Mouse (Mus musculus) gastrocnemius, postnatal 25 days (tissue): ENCODE results near the gene Casp8ap2. TPM values are rescaled to one million over a fixed set of nuclear protein-coding genes. Genes with fewer than 3 reads are reported as not detected.

ENCODE experiments used
- DNase-seq: peaks from one replicate; pipeline ENCODE4 v3.0.0; 2022
- long read RNA-seq, 2 experiments: library from polyadenylated mRNA; stranded (forward); transcript quantifications; one replicate each; pipeline ENCODE4 v2.0.0; 2021
- total RNA-seq, 2 experiments: library from RNA; stranded (reverse); gene quantifications; 1 replicate in 1 of 2; 2 replicates in 1 of 2; pipeline ENCODE4 v1.2.3; 2021

Gene Casp8ap2
- total RNA-seq: 1 to 10 TPM; 3.8 to 5.1 TPM
- long read RNA-seq, experiment 1, partial matches to known transcripts: 0 of 1 reads
- long read RNA-seq, experiment 1, other reads (novel, unspliced or antisense): 1 of 1 reads
- long read RNA-seq, experiment 2, partial matches to known transcripts: 1 of 1 reads
- long read RNA-seq, experiment 2, other reads (novel, unspliced or antisense): 0 of 1 reads

DNA sequence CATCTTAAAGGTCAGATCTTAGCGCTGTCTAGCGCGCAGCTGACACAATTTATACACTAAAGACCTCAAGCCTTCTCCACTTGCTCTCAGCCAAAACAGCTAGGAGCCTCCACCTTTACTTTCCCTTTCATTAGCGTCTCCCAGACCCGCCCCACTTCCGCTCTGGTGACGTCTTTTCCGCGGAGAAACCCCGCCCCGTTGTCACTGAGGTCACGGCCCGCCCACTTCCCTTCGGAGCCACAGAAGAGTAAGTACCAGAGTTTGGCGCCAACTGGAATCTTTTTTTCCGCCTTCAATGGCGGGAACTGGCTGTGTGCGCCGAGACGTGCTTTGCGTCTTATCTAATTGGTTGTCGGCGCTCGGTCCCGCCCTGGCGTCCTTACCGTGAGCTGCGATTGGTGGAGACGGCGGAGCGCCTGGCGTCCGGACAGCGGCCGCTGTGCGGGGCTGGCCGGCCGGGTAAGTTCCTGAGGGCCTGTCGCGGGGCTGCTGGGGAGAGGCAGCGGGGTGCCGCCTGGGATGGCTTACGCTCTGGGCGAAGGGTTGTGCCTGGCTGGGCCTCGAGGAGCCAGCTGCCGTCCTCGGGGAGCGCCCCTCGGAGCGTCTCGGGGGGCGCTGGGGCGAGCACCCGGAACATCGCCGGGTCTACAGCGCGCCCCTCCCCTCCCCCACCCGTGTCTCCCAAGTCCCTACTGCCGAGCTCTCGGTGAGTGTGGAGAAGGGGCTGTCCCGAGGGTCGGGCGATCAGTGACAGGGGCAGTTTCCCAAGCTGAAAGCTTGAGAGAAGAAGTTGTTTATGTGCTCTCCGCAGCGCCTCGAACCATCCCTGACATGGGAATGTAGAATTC lies at the start of gene Casp8ap2:
Casp8ap2 (plus strand) TSS at position 418 of the 848 bp plus-strand sequence.
- peak; percentile 99 for DNase-seq

DNA sequence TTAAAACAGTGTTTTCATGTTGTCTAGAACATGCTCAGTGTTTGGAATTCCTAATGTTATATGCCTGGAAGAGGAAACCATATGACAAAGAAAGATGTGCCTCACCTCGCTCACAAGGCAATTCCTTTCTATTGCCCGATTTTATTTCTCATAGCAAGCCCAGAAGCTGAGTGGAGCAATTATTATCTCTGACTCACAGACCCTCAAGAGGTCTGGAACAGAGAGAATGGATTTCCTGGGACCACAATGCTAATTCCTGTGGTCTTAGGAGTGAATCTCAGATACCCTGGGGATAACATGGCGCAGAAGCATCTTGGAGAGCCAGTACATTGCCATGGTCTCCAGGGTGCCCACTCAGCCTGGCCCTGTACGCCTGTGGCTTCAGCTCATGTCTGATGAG lies 46.2 kb upstream of the Casp8ap2 start:
- no peak for DNase-seq

DNA sequence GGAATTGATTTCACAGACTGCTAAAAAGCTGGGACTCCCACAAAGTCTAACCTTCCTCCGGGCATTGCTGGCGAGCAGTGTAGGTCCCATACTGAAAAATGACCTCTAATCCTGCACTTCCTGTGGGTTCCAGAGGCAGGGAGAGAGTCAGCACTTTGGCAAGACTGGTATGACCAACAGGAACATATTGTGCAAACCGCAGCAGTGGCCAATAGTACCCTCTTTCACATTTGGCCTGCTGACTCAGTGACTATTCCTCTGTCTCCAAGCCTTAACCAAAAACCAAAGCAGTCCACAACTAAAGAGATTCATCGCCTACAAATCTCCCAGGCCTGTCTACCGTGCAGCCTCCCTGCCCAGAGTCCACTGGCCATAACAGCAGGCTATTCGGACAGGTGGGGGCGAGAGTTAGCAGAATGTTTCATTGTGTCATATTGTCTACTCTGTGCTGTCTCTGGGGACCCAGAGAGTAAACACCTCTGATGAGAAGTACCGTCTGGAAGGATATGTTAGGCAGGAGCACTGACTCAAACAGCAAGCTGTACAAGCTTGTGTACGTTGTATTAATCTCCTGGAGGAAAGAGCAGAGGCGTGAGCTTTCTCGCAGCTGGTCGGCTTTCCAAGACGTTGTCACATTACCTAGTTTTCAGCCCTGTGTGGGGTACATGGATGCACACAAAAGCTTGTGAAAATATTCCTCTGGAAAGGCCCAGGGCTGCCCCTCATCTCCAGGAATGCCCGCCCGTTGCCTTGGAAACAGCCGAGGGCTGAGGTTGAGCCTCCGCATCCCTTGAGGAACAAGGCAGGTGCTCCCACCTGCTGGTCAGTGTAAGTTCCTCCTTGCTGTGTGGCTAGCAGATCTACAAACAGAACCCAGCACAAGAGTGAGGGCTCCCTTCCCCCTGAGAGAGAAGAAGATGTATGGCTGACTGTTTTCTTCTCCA lies 45.0 kb upstream of the Casp8ap2 start:
- peak; percentile 28 for DNase-seq

DNA sequence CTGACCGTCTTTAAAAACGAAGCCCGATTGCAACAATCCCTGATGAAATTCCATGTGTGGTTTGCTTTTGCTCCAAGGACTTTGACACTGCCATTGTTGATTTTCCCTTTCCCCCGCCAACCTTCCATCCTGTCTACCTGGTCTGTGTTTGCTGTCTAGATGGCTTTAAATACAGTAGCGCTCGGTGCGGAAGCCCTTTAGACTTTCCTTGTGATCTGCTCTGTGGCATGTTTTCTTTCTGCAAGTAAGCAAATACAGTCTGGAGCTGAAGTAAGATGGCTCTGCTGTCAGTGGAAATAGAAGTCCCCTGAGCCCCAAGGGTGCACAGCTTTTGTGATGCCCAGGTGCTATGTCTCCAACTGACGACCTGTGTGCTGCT lies 44.3 kb upstream of the Casp8ap2 start:
- DNase-seq: no peak

DNA sequence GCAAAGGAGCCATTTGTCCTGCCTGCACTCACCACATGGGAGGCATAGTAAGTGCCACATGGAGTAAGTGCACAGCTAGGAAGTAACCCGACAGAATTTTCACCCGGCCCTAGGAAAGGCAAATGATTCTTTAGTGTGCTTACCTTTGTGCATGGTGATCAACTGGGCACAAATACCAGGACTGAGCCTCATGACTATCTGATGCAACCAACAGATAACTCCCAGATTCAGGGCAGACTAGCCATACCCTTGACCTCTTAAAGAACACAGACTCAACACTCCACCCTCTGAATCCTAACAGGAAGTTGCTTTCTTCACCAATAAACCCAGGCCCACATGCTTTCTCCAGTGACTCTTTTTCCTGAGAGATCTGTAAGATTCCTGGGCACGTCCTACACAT lies 43.8 kb upstream of the Casp8ap2 start:
- DNase-seq: no peak

DNA sequence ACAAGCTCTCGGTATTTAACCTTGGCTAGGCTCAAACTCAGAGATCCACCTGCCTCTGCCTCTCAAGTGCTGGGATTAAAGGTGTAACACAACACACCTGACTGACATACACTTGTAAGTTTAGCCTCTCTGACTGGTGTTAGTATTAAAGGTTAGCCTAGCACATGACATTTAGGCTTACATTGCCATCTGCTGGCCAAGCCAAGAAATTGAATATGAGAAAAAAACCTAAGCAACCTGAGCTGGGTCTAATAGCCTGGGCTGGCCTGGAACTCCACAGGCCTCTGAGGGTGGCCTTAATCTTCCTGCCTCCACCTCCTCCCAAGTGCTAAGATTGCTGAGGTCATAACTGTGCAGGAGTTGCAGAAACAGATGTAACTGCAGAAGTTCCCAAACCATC lies 43.1 kb upstream of the Casp8ap2 start:
- DNase-seq: peak; percentile 36

DNA sequence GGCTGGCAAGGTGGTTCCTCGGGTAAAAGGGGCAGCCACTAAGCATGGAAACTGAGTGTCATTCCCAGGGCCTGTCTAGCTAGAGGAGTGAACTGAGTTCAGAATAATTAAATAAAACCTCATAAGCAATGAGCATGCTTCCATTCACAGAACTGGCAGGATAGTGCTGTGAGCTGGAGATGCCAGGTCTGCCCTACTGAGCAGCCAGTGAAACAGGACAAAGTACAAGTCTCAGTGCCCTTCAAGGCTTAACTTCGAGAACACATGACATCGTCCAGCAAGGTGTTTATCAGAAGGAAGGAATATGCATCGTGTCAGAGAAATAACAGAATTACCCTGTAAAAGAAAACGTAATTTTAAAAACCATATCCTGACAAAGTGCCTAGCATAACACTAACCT lies 41.7 kb upstream of the Casp8ap2 start:
- DNase-seq: no peak

DNA sequence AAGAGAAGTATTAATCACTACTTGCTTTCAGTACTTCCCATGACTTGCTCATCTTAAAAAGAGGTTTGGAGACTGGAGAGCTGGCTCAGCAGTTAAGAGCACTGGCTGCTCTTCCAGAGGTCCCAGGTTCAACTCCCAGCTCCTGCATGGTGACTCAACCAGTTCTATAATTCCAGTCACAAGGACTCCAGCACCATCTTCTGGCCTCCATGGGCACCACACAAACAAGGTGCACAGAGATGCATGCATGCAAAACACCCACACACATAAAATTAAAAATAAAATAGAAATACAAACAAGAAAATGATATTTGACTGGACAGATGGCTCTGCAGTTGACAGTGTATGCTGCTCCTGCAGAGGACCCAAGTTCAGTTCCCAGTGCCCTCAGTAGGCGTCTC lies 40.6 kb upstream of the Casp8ap2 start:
- no peak for DNase-seq

DNA sequence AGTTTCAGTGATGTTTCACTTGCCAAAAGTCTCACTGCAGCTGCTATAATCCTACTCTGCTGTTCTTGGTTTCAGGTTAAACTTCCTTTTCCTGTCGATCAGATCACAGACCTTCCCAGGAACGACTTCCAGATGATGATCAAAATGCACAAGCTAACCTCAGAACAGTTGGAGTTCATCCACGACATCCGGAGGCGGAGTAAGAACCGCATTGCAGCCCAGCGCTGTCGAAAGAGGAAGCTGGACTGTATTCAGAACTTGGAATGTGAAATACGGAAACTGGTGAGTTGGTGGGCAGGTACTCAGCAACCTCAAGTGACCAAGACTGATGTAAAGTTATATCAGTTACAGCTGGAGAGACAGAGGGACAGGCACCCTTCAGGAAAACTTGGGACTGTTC lies 40.1 kb upstream of the Casp8ap2 start:
- DNase-seq: no peak

DNA sequence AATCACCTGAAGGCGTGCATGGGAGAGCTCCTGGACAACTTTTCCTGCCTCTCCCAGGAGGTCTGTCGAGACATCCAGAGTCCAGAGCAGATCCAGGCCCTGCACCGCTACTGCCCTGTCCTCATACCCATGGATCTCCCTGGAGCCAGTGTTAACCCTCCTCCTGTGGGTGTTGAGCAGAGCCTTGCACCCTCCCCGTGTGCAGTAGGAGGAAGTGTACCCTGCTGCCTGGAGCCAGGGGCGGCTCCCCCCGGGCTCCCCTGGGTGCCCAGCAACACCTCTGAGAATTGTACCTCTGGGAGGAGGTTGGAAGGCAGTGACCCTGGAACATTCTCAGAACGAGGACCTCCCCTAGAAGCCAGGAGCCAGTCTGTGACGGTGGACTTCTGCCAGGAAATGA lies 35.4 kb upstream of the Casp8ap2 start:
- no peak for DNase-seq

DNA sequence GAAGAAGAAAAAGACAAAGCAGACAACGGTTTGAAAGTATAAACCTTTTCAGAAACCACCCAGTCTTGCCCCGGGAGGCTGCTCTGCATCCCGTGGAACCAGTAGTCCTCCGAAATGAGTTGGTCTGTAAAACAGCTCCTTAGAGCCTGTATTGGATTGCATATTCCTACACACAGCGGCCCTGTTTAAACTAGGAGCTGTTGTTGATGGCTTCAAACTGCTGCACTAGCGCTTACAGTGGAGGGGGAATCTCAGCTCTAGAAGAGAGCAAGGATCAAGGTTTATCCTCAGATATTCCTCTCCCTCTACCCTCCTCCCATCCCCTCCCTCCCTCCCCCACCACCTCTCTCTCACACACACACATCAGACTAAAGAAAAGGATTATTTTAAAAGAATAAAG lies 31.1 kb upstream of the Casp8ap2 start:
- no peak for DNase-seq

DNA sequence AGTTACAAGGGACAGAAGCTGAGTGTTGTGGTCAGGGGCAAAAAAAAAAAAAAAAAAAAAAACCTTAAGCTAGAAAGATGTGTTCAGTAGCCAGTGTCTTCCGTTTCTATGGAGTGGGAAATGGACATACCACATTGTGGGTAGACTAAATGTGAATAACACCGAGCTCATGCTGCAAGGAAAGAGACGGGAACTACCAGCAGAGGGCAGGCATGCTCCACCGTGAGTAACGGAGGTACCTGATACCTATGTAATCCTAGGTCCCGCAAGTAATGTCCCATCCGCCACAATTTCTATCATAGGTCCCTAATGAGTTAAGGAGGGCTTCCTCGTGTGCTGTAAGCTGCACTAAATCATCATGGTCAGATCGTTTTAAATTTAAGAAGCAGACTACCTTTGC lies 28.7 kb upstream of the Casp8ap2 start:
- no peak for DNase-seq

DNA sequence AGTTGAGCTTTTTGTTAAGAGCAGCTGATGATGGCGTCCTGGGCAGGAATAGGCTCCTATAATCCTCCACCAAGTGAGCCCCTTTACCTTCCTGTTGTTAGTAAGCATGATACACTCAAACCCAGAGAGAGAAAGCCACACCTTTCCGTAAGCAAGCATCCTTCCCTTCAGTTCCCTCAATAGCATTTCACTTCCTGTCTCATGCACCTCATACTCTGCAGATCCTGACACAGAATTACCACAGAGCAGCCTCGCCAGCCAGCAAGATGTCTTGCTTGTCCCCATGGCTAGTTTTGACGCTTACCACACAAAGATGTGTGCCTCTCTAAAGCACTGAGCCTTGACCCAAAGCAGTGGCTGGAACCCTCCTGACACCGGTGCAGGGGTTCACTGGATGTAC lies 27.7 kb upstream of the Casp8ap2 start:
- DNase-seq: no peak

DNA sequence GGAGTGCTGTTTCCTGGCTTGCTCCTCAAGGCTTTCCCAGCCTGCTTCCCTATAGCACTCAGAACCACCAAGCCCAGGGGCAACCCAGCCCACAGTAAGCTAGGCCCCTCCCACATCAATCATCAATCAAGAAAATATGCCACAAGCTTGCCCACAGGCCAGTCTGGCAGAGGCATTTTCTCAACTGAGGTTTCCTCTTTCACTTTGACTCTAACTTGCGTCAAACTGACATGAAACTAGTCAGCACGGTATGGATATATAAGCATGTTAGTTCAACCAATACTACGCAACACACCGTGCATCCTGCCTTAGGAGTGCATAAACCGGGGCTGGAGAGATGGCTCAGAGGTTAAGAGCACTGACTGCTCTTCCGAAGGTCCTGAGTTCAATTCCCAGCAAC lies 27.0 kb upstream of the Casp8ap2 start:
- DNase-seq: no peak

DNA sequence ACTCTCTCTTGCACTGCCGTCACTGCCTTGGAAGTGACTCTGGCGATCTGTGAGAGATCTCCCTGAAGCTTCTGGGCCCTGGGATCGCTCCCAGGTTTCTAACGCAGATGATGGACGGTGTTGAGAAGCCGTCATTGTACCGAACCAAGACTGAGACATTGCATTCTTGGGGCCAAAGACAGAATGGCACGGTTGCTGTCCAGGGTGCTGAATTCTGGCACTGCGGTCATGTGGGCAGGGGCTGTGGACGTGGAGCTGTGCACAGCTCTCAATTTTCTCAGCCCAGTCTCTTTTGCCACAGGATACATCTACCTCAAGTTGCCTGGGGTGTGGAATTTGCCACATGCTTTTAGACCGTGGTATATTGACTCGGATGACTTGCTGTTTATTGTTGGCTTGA lies 14.1 kb upstream of the Casp8ap2 start:
- no peak for DNase-seq

DNA sequence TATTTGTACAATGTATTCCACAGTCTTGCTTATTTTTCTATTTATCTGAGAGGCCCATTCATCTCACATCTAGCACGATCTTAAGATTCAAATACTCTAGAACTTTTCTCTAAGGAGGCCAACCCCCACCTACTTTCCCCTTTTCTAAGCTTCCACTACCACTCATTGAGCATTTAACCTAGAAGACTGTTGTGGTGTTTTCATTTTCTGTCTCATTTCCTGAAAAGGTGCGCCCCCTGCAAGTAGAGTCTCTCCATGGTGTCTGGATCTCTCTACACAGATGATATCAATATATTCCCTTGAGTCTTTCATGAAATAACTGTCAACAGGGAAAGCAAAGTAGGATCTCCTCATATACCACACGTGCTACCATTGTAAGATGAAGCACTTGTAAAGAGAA lies 12.6 kb upstream of the Casp8ap2 start, which contains the start of gene Gja10:
Gja10 (minus strand) TSS at position 101 of the 400 bp plus-strand sequence.
- DNase-seq: no peak

DNA sequence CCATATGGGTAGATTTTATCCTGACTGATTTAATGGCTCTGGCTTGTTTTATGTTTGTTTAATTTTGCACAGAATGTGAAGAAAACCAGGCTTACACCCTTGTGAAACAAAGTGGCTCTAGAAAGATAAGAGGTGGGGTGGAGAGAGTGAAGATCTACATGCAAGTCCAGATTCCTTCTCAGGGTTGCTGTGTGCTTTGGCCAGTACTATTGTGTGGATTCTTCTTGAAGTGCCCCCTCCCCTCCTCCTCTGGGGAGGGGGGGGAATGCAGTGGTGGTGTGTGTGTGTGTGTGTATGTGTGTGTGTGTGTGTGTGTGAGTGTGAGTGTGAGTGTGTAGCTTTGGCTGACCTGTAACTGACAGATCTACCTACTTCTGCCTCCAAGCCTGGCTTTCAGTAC lies 6.4 kb downstream of the Casp8ap2 start:
- DNase-seq: no peak

DNA sequence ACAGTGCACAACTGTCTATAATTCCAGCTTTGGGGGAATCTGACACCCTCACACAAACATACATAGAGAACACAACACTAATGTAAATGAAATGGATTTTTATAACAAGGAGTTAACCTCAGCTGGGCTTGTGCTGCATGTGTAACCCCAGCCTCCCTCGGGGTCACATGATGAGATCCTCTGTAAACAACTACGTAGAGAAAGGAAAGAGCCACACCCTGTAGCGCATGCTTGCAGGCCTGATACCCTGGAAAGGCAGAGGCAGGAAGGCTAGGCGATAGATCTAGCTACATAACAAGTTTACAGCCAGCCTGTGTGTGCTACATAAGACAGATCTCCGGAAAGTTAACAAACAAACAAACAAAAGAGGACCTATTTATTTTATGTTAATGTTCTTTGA lies 36.4 kb downstream of the Casp8ap2 start:
- DNase-seq: no peak

DNA sequence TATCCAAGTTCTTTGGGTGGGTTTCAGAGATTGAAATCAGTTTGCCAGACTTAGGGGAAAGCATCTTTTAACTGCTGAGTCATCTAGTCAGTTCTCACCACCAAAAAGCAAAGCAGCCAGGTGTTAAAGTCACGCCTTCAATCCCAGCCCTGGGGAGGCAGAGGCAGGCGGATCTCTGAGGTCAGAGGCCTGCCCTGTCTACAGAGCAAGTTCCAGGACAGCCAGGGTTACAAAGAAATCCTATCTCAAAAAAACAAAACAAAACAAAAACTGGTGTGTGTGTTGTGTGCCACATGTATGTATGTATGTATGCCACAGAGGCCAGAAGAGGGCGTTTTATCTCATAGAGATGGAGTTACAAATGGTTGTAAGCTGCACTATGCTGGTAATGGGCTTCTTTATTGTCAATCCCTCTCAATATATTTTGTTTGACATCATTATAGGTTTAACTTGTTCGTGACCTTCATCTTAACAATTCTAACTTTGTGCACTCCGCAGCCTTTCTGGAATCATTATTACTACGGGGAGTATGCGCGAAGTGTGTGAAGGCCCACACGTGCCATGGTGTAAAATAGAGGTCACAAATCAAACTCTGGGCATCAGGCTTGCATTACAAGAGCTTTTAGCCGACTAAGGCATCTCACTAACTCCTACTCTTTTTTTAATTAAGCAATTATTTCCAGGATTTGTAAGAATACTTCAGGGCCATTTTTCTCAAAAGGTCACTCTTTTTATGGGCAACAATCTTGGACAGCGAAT lies 41.1 kb downstream of the Casp8ap2 start:
- no peak for DNase-seq

DNA sequence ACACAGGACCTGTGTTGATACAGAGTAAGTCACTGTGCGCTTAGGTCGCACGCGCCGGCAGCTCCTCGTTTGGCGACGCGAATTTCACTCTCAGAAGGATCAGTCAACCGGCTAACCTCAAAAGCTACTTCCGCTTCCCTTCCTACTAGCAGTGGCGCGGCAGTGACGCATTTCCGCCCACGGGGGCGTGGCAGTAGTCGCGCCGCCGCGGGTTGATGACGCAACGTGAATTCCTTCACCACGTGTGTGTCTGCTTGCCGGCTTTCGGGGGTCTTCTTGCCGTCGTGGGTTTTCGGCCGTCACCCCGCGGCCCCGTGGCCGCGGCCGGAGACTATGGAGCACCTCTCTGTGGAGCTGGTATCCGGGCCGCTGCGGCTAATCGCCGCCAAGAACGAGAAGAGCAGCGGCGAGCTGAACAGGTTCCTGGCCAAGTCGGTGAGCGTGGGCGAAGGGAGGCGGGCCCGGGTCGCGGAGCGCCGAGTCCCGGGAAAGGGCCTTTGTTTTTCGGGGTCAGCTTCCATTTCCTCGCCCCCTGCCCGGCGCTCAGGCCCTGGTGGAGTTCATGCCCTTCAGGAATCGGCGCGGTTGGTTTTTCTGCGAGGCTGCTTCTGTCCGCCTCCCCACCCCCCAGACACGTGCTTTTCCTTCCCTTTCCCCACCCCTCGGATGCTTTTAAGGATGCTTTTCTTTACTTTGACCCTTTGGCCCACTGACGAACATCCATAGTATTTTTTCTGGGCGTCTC lies 41.8 kb downstream of the Casp8ap2 start, which contains the start of gene Mdn1:
Mdn1 (plus strand) TSS at position 202 of the 745 bp plus-strand sequence.
- DNase-seq: peak; percentile 90

DNA sequence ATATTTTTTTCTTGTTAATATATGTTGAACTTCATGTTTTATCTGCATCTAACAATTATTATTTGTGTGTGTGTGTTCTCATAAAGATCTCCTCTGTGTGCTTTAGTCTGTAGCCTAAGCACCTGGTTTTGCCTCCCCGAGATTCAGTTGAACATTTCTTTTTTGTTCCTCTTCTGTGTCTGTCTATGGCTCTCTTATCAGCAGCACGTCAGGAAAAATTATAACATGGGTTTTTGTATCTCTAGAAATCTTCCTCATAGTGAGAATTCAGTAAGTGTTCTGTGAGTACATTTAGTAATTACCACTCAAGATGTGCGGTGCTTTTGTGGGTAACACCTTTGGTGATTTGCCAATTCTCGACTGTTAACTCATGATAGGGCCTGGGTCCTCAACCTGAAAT lies 50.6 kb downstream of the Casp8ap2 start:
- no peak for DNase-seq
